Mouse (Mus musculus): Measurements from ENCODE around the gene Dcaf1. TPM values are rescaled to one million over a fixed set of nuclear protein-coding genes. Genes with fewer than 3 reads are reported as not detected.

Dcaf1 gene
- polyA plus RNA-seq, 1 experiment from 2014 or later: 33.6 TPM

GRCm38 (mm10) chr9:106903791-106904134 lies 82.1 kb downstream of the Dcaf1 start:
- no peak overlapping the region for H3K27ac ChIP-seq (replicated peaks; ENCODE audit: low read depth, low read length)
- no peak overlapping the region for H3K4me3 ChIP-seq (ENCODE audit: low read depth, low read length)
- 13% methylated on average over 1 of the region's 1 CpGs for WGBS
- no peak for ATAC-seq (ENCODE audit: insufficient number of reproducible peaks, low FRiP score, low TSS enrichment, low read depth)
- H3K4me1 ChIP-seq (ENCODE audit: control insufficient read depth, insufficient read depth, low read length): no peaks in the 10 kb centered on the region
- H3K36me3 ChIP-seq (ENCODE audit: control insufficient read depth, insufficient read depth, low read length): no peaks in the 10 kb centered on the region
- H3K4me2 ChIP-seq (ENCODE audit: low read depth, severe bottlenecking): no peak overlapping the region
- no peak overlapping the region for H3K9ac ChIP-seq (ENCODE audit: low read length)
- H3K9me3 ChIP-seq (ENCODE audit: control insufficient read depth, low read length): no peaks in the 10 kb centered on the region
- H3K27me3 ChIP-seq (ENCODE audit: control insufficient read depth, insufficient read depth, low read length): no peaks in the 10 kb centered on the region
- no peak for DNase-seq (ENCODE audit: low spot score)

- 87% methylated on average over 8 of the region's 8 CpGs for WGBS
- Histone ChIP-seq H3K4me1 (ENCODE audit: control insufficient read depth, insufficient read depth, low read length) (0 out of 2 replicates have a peak, but pooled peaks cover 2% of the 10 kb centered on the region), H3K36me3 (ENCODE audit: control insufficient read depth, insufficient read depth, low read length) (no peaks in the 10 kb centered on the region), H3K4me3 (ENCODE audit: low read depth, low read length) (no peak overlapping the region), H3K9ac (ENCODE audit: low read length) (no peak overlapping the region), H3K4me2 (ENCODE audit: low read depth, severe bottlenecking) (no peak overlapping the region), H3K27me3 (ENCODE audit: control insufficient read depth, insufficient read depth, low read length) (no peaks in the 10 kb centered on the region), H3K9me3 (ENCODE audit: control insufficient read depth, low read length) (no peaks in the 10 kb centered on the region), H3K27ac (replicated peaks; ENCODE audit: low read depth, low read length) (no peak overlapping the region)
- ATAC-seq (ENCODE audit: insufficient number of reproducible peaks, low FRiP score, low TSS enrichment, low read depth): no peak
- DNase-seq (ENCODE audit: low spot score): no peak
Observed at GRCm38 (mm10) chr9:106906597-106906996, 84.9 kb downstream of the Dcaf1 start.

GRCm38 (mm10) chr9:106908174-106908573 lies 86.5 kb downstream of the Dcaf1 start:
- no peaks in the 10 kb centered on the region for H3K9me3 ChIP-seq (ENCODE audit: control insufficient read depth, low read length)
- H3K4me2 ChIP-seq (ENCODE audit: low read depth, severe bottlenecking): no peak overlapping the region
- H3K27ac ChIP-seq (replicated peaks; ENCODE audit: low read depth, low read length): no peak overlapping the region
- no peak overlapping the region for H3K9ac ChIP-seq (ENCODE audit: low read length)
- 0 out of 2 replicates have a peak, but pooled peaks cover 2% of the 10 kb centered on the region for H3K4me1 ChIP-seq (ENCODE audit: control insufficient read depth, insufficient read depth, low read length)
- 83% methylated on average over 3 of the region's 3 CpGs for WGBS
- H3K36me3 ChIP-seq (ENCODE audit: control insufficient read depth, insufficient read depth, low read length): no peaks in the 10 kb centered on the region
- no peak for ATAC-seq (ENCODE audit: insufficient number of reproducible peaks, low FRiP score, low TSS enrichment, low read depth)
- H3K4me3 ChIP-seq (ENCODE audit: low read depth, low read length): no peak overlapping the region
- DNase-seq (ENCODE audit: low spot score): no peak
- no peaks in the 10 kb centered on the region for H3K27me3 ChIP-seq (ENCODE audit: control insufficient read depth, insufficient read depth, low read length)

GRCm38 (mm10) chr9:106908715-106909114 lies 87.0 kb downstream of the Dcaf1 start:
- no peak overlapping the region for H3K4me2 ChIP-seq (ENCODE audit: low read depth, severe bottlenecking)
- no peak overlapping the region for H3K9ac ChIP-seq (ENCODE audit: low read length)
- 0 out of 2 replicates have a peak, but pooled peaks cover 2% of the 10 kb centered on the region for H3K4me1 ChIP-seq (ENCODE audit: control insufficient read depth, insufficient read depth, low read length)
- no peaks in the 10 kb centered on the region for H3K36me3 ChIP-seq (ENCODE audit: control insufficient read depth, insufficient read depth, low read length)
- DNase-seq (ENCODE audit: low spot score): no peak
- H3K27ac ChIP-seq (replicated peaks; ENCODE audit: low read depth, low read length): 0 out of 2 replicates have a peak overlapping the region, but pooled peaks have one; percentile 15
- no peak for ATAC-seq (ENCODE audit: insufficient number of reproducible peaks, low FRiP score, low TSS enrichment, low read depth)
- no peaks in the 10 kb centered on the region for H3K27me3 ChIP-seq (ENCODE audit: control insufficient read depth, insufficient read depth, low read length)
- 27% methylated on average over 5 of the region's 5 CpGs for WGBS
- no peaks in the 10 kb centered on the region for H3K9me3 ChIP-seq (ENCODE audit: control insufficient read depth, low read length)
- no peak overlapping the region for H3K4me3 ChIP-seq (ENCODE audit: low read depth, low read length)

GRCm38 (mm10) chr9:106911624-106912023 lies 90.0 kb downstream of the Dcaf1 start:
- 0 out of 2 replicates have a peak, but pooled peaks cover 2% of the 10 kb centered on the region for H3K4me1 ChIP-seq (ENCODE audit: control insufficient read depth, insufficient read depth, low read length)
- 79% methylated on average over 1 of the region's 1 CpGs for WGBS
- H3K4me2 ChIP-seq (ENCODE audit: low read depth, severe bottlenecking): no peak overlapping the region
- DNase-seq (ENCODE audit: low spot score) (no peak), ATAC-seq (ENCODE audit: insufficient number of reproducible peaks, low FRiP score, low TSS enrichment, low read depth) (no peak)
- no peak overlapping the region for H3K9ac ChIP-seq (ENCODE audit: low read length)
- no peak overlapping the region for H3K4me3 ChIP-seq (ENCODE audit: low read depth, low read length)
- no peaks in the 10 kb centered on the region for H3K36me3 ChIP-seq (ENCODE audit: control insufficient read depth, insufficient read depth, low read length)
- H3K27ac ChIP-seq (replicated peaks; ENCODE audit: low read depth, low read length): no peak overlapping the region
- no peaks in the 10 kb centered on the region for H3K9me3 ChIP-seq (ENCODE audit: control insufficient read depth, low read length)
- H3K27me3 ChIP-seq (ENCODE audit: control insufficient read depth, insufficient read depth, low read length): no peaks in the 10 kb centered on the region

GRCm38 (mm10) chr9:106913759-106914158 lies 92.1 kb downstream of the Dcaf1 start:
- no peaks in the 10 kb centered on the region for H3K36me3 ChIP-seq (ENCODE audit: control insufficient read depth, insufficient read depth, low read length)
- H3K4me2 ChIP-seq (ENCODE audit: low read depth, severe bottlenecking): no peak overlapping the region
- no peak for ATAC-seq (ENCODE audit: insufficient number of reproducible peaks, low FRiP score, low TSS enrichment, low read depth)

GRCm38 (mm10) chr9:106914878-106915277 lies 93.2 kb downstream of the Dcaf1 start:
- H3K27ac ChIP-seq (replicated peaks; ENCODE audit: low read depth, low read length): no peak overlapping the region
- H3K9me3 ChIP-seq (ENCODE audit: control insufficient read depth, low read length): no peaks in the 10 kb centered on the region
- ATAC-seq (ENCODE audit: insufficient number of reproducible peaks, low FRiP score, low TSS enrichment, low read depth): no peak
- H3K9ac ChIP-seq (ENCODE audit: low read length): no peak overlapping the region
- 82% methylated on average over 6 of the region's 6 CpGs for WGBS
- DNase-seq (ENCODE audit: low spot score): no peak
- H3K4me3 ChIP-seq (ENCODE audit: low read depth, low read length): no peak overlapping the region
- no peaks in the 10 kb centered on the region for H3K36me3 ChIP-seq (ENCODE audit: control insufficient read depth, insufficient read depth, low read length)
- no peak overlapping the region for H3K4me2 ChIP-seq (ENCODE audit: low read depth, severe bottlenecking)
- 0 out of 2 replicates have a peak, but pooled peaks cover 2% of the 10 kb centered on the region for H3K4me1 ChIP-seq (ENCODE audit: control insufficient read depth, insufficient read depth, low read length)
- no peaks in the 10 kb centered on the region for H3K27me3 ChIP-seq (ENCODE audit: control insufficient read depth, insufficient read depth, low read length)

More at GRCm38 (mm10) chr9:106913759-106914158, 92.1 kb downstream of the Dcaf1 start:
- H3K27ac ChIP-seq (replicated peaks; ENCODE audit: low read depth, low read length): no peak overlapping the region
- 19% methylated on average over 1 of the region's 1 CpGs for WGBS
- no peak overlapping the region for H3K9ac ChIP-seq (ENCODE audit: low read length)
- H3K27me3 ChIP-seq (ENCODE audit: control insufficient read depth, insufficient read depth, low read length): no peaks in the 10 kb centered on the region
- no peak overlapping the region for H3K4me3 ChIP-seq (ENCODE audit: low read depth, low read length)
- H3K4me1 ChIP-seq (ENCODE audit: control insufficient read depth, insufficient read depth, low read length): 0 out of 2 replicates have a peak, but pooled peaks cover 2% of the 10 kb centered on the region
- no peaks in the 10 kb centered on the region for H3K9me3 ChIP-seq (ENCODE audit: control insufficient read depth, low read length)
- no peak for DNase-seq (ENCODE audit: low spot score)

Other genes starting within 250 kb of the Dcaf1 start
- not detected in 2 replicates for gene Iqcf6, start 195.3 kb upstream of the Dcaf1 start, polyA plus RNA-seq (2014; fragmentation: Nextera tagmentation; extraction: Ambion mirVana)
- gene Grm2, start 165.8 kb upstream of the Dcaf1 start, polyA plus RNA-seq (2014; fragmentation: Nextera tagmentation; extraction: Ambion mirVana): 0.09 and 0.11 TPM in 2 replicates
- gene Tex264, start 135.9 kb upstream of the Dcaf1 start, polyA plus RNA-seq (2014; fragmentation: Nextera tagmentation; extraction: Ambion mirVana): 34.9 and 37.9 TPM in 2 replicates
- gene Rad54l2, start 32.7 kb upstream of the Dcaf1 start, polyA plus RNA-seq (2014; fragmentation: Nextera tagmentation; extraction: Ambion mirVana): 7.5 and 7.7 TPM in 2 replicates
- gene Rbm15b, start 65.6 kb downstream of the Dcaf1 start, polyA plus RNA-seq (2014; fragmentation: Nextera tagmentation; extraction: Ambion mirVana): 23.1 and 26.6 TPM in 2 replicates
- 316 and 331 TPM in 2 replicates for gene Manf, start 70.1 kb downstream of the Dcaf1 start, polyA plus RNA-seq (2014; fragmentation: Nextera tagmentation; extraction: Ambion mirVana)

Data from limb, embryonic 11.5 days (tissue).